Mouse (Mus musculus) ES-E14 (cell line): Measurements from ENCODE around the gene Gm281.

Experiments used
- HCFC1 ChIP-seq: IDR thresholded peaks from 2 replicates; pipeline ENCODE4 v1.6.1; 2012; ENCODE audit warnings: low read length, inconsistent platforms, borderline replicate concordance; ENCODE audit not compliant: insufficient read depth
- MAFK ChIP-seq: IDR thresholded peaks from 2 replicates; pipeline ENCODE4 v1.6.1; 2014; ENCODE audit warnings: mild to moderate bottlenecking, low read depth, low read length, inconsistent platforms; ENCODE audit not compliant: insufficient read depth
- ZC3H11A ChIP-seq: IDR thresholded peaks from 2 replicates; pipeline ENCODE4 v1.6.1; 2012; ENCODE audit warnings: low read depth, mild to moderate bottlenecking, inconsistent platforms, low read length, borderline replicate concordance
- ZNF384 ChIP-seq: IDR thresholded peaks from 2 replicates; pipeline ENCODE4 v1.6.1; 2012; ENCODE audit warnings: low read depth, low read length, inconsistent platforms

- TF ChIP-seq ZNF384: no peak
- no peak for TF ChIP-seq HCFC1
- no peak for TF ChIP-seq MAFK
- TF ChIP-seq ZC3H11A: peak; percentile 98
Measured at GRCm38 (mm10) chr14:13917630-13918029, 3.4 kb upstream of the Gm281 start.
